Mouse (Mus musculus): Measurements from ENCODE around the gene Ccdc167. TPM values are rescaled to one million over a fixed set of nuclear protein-coding genes. Genes with fewer than 3 reads are reported as not detected.

The Ccdc167 gene
- total RNA-seq, 2 experiments from 2014 or later, result 13.9 to 17.3 TPM

- Histone ChIP-seq H3K4me3 (no peak overlapping the region), H3K27ac (no peak overlapping the region)
- DNase-seq (ENCODE audit: extremely low spot score in 1 of 2, low spot score in 2 of 2), result no peak
- intact Hi-C loops (cut with DNase I), result no loop called here
- no peak for TF ChIP-seq CTCF (IDR thresholded peaks at IDR 0.05)
Observed at GRCm38 (mm10) chr17:29642219-29642618, 74.6 kb downstream of the Ccdc167 start.

- no peak for DNase-seq (ENCODE audit: extremely low spot score in 1 of 2, low spot score in 2 of 2)
- intact Hi-C loops (cut with DNase I), result no loop called here
- H3K27ac ChIP-seq, result no peak overlapping the region
- H3K4me3 ChIP-seq, result no peak overlapping the region
- TF ChIP-seq CTCF (IDR thresholded peaks at IDR 0.05), result no peak
Observed at GRCm38 (mm10) chr17:29640971-29641370, 75.9 kb downstream of the Ccdc167 start.

GRCm38 (mm10) chr17:29637895-29638294 is 78.9 kb downstream of the Ccdc167 start:
- H3K4me3 ChIP-seq, result no peak overlapping the region
- intact Hi-C loops (cut with DNase I), result loop anchor here (10.0 kb wide), 1 partner anchor 247 kb away; no protein-coding TSS in a partner anchor

GRCm38 (mm10) chr17:29637377-29637776 is 79.5 kb downstream of the Ccdc167 start:
- DNase-seq (ENCODE audit: extremely low spot score in 1 of 2, low spot score in 2 of 2), result no peak
- intact Hi-C loops (cut with DNase I), result loop anchor here (10.0 kb wide), 1 partner anchor 247 kb away; no protein-coding TSS in a partner anchor
- no peak overlapping the region for H3K4me3 ChIP-seq
- no peak overlapping the region for H3K27ac ChIP-seq
- TF ChIP-seq CTCF (IDR thresholded peaks at IDR 0.05), result no peak

More at GRCm38 (mm10) chr17:29637895-29638294, 78.9 kb downstream of the Ccdc167 start:
- no peak for TF ChIP-seq CTCF (IDR thresholded peaks at IDR 0.05)
- H3K27ac ChIP-seq, result no peak overlapping the region
- DNase-seq (ENCODE audit: extremely low spot score in 1 of 2, low spot score in 2 of 2), result no peak

Other genes with a start within 250 kb of the Ccdc167 start
- gene Pim1, start 226.3 kb downstream of the Ccdc167 start, total RNA-seq (2021), result 10 to 100 TPM in 1 of 2 experiments, 1 to 10 TPM in 1; 9.2 to 13.6 TPM
- not detected for gene Gm17657, start 167.4 kb downstream of the Ccdc167 start, total RNA-seq (2021)
- gene Tbc1d22b, start 167.3 kb downstream of the Ccdc167 start, total RNA-seq (2021), result 10 to 100 TPM; 39.7 to 40.8 TPM
- gene Tmem217, start 164.7 kb downstream of the Ccdc167 start, total RNA-seq (2021), result not detected
- 10 to 100 TPM; 67.2 to 76.2 TPM for gene Rnf8, start 102.3 kb downstream of the Ccdc167 start, total RNA-seq (2021)
- gene Gm28043, start 102.2 kb downstream of the Ccdc167 start, total RNA-seq (2021), result 1 to 10 TPM; 4.5 to 4.8 TPM
- 100 to 1,000 TPM; 107 to 132 TPM for gene Cmtr1, start 56.4 kb downstream of the Ccdc167 start, total RNA-seq (2021)